Mouse (Mus musculus) lung, embryonic 15.5 days (tissue): Measurements from ENCODE around the gene Vgf. TPM values are rescaled to one million over a fixed set of nuclear protein-coding genes. Genes with fewer than 3 reads are reported as not detected.

Source experiments
- ATAC-seq: fragments of 200-750 bp; cut with Nextera tagmentation; 2 replicates; pipeline ENCODE4 v1.8.0; 2017; ENCODE audit warnings: moderate number of reproducible peaks, borderline replicate concordance; ENCODE audit not compliant: low FRiP score, low TSS enrichment; ENCODE audit errors: extremely low read depth
- H3K27ac ChIP-seq: fragments of 300-500 bp; sonication (generic); 2 replicates; pipeline ENCODE4 v1.5.1; 2015; ENCODE audit warnings: moderate library complexity, mild to moderate bottlenecking, inconsistent platforms
- H3K27me3 ChIP-seq: fragments of 300-500 bp; sonication (generic); 2 replicates; pipeline ENCODE4 v1.6.1; 2015; ENCODE audit warnings: inconsistent platforms
- H3K36me3 ChIP-seq: fragments of 300-500 bp; sonication (generic); 2 replicates; pipeline ENCODE4 v1.6.1; 2015; ENCODE audit warnings: inconsistent platforms
- H3K4me1 ChIP-seq: fragments of 300-500 bp; sonication (generic); 2 replicates; pipeline ENCODE4 v1.6.1; 2015; ENCODE audit warnings: inconsistent platforms
- H3K4me2 ChIP-seq: fragments of 300-500 bp; sonication (generic); 2 replicates; pipeline ENCODE4 v1.6.1; 2015; ENCODE audit warnings: inconsistent platforms, mild to moderate bottlenecking, moderate library complexity
- H3K4me3 ChIP-seq: fragments of 300-500 bp; sonication (generic); 2 replicates; pipeline ENCODE4 v1.5.1; 2015; ENCODE audit warnings: mild to moderate bottlenecking, inconsistent platforms
- H3K9ac ChIP-seq: fragments of 300-500 bp; sonication (generic); 2 replicates; pipeline ENCODE4 v1.6.1; 2015; ENCODE audit warnings: inconsistent platforms
- H3K9me3 ChIP-seq: fragments of 300-500 bp; sonication (generic); 2 replicates; pipeline ENCODE4 v1.6.1; 2016; ENCODE audit warnings: inconsistent platforms
- WGBS: fragments of 180-500 bp; shearing (Covaris S2); methylation state at CpG from one replicate; pipeline ENCODE4 v1.1.7; 2015; 5-methylcytosine and 5-hydroxymethylcytosine counted together
- microRNA counts: library from miRNA; unstranded; fragments of <30 nt; microRNA quantifications from one replicate; lab custom pipeline; 2016
- microRNA-seq: library from miRNA; unstranded; fragments of <30 nt; microRNA quantifications from one replicate; pipeline ENCODE4, GENCODE M21; 2016
- polyA plus RNA-seq: library from polyadenylated mRNA; unstranded; fragments of >200 nt; fragmentation: Nextera tagmentation; extraction: Ambion mirVana; gene quantifications from 2 replicates; pipeline ENCODE4 v1.2.1, GENCODE M21; 2015

Gene Vgf
- polyA plus RNA-seq, 1 experiment from 2014 or later = 0.11 TPM

GRCm38 (mm10) chr5:137074191-137074651 is 48.0 kb downstream of the Vgf start:
- Histone ChIP-seq H3K36me3 (no peaks in the 10 kb centered on the region), H3K27ac (peak overlapping the region; percentile 94), H3K4me3 (no peak overlapping the region), H3K9me3 (no peaks in the 10 kb centered on the region), H3K4me1 (peaks cover 76% of the 10 kb centered on the region), H3K27me3 (no peaks in the 10 kb centered on the region), H3K9ac (no peak overlapping the region), H3K4me2 (no peak overlapping the region)
- WGBS = 17% methylated on average over 6 of the region's 6 CpGs
- ATAC-seq = no peak

- Histone ChIP-seq H3K4me2 (no peak overlapping the region), H3K4me1 (peaks cover 88% of the 10 kb centered on the region), H3K9ac (no peak overlapping the region), H3K27ac (peak overlapping the region; percentile 88), H3K36me3 (no peaks in the 10 kb centered on the region), H3K4me3 (no peak overlapping the region), H3K9me3 (no peaks in the 10 kb centered on the region), H3K27me3 (no peaks in the 10 kb centered on the region)
- no peak for ATAC-seq
- 41% methylated on average over 6 of the region's 6 CpGs for WGBS
Observed at GRCm38 (mm10) chr5:137075726-137076125, 49.5 kb downstream of the Vgf start.

GRCm38 (mm10) chr5:137076191-137076930 is 50.2 kb downstream of the Vgf start:
- ATAC-seq = peak; percentile 36; the same call in 1 of the 2 replicates
- no peaks in the 10 kb centered on the region for H3K9me3 ChIP-seq
- no peaks in the 10 kb centered on the region for H3K36me3 ChIP-seq
- H3K4me1 ChIP-seq = peaks cover 89% of the 10 kb centered on the region
- 25% methylated on average over 11 of the region's 12 CpGs for WGBS
- no peak overlapping the region; the same call in 1 of the 2 replicates for H3K4me2 ChIP-seq
- H3K27ac ChIP-seq = peak overlapping the region; percentile 88
- H3K9ac ChIP-seq = no peak overlapping the region
- H3K27me3 ChIP-seq = no peaks in the 10 kb centered on the region
- no peak overlapping the region for H3K4me3 ChIP-seq

- Histone ChIP-seq H3K9me3 (no peaks in the 10 kb centered on the region), H3K27ac (peak overlapping the region; percentile 88), H3K4me1 (peaks cover 81% of the 10 kb centered on the region), H3K36me3 (no peaks in the 10 kb centered on the region), H3K27me3 (no peaks in the 10 kb centered on the region), H3K9ac (no peak overlapping the region), H3K4me2 (no peak overlapping the region), H3K4me3 (no peak overlapping the region)
- WGBS = 74% methylated on average over 7 of the region's 7 CpGs
- no peak for ATAC-seq
Observed at GRCm38 (mm10) chr5:137077187-137077586, 51.0 kb downstream of the Vgf start.

GRCm38 (mm10) chr5:137078041-137078440 is 51.8 kb downstream of the Vgf start:
- Histone ChIP-seq H3K4me2 (no peak overlapping the region), H3K9me3 (no peaks in the 10 kb centered on the region), H3K27ac (peak overlapping the region; percentile 85), H3K4me1 (peaks cover 73% of the 10 kb centered on the region), H3K4me3 (no peak overlapping the region), H3K36me3 (no peaks in the 10 kb centered on the region), H3K27me3 (no peaks in the 10 kb centered on the region), H3K9ac (no peak overlapping the region)
- WGBS = 23% methylated on average over 14 of the region's 14 CpGs
- ATAC-seq = peak; percentile 15; the same call in 1 of the 2 replicates

GRCm38 (mm10) chr5:137078616-137079015 is 52.4 kb downstream of the Vgf start:
- H3K9ac ChIP-seq = no peak overlapping the region
- no peak overlapping the region for H3K4me3 ChIP-seq
- H3K36me3 ChIP-seq = no peaks in the 10 kb centered on the region
- 8% methylated on average over 6 of the region's 6 CpGs for WGBS
- no peaks in the 10 kb centered on the region for H3K9me3 ChIP-seq
- H3K4me2 ChIP-seq = no peak overlapping the region
- no peaks in the 10 kb centered on the region for H3K27me3 ChIP-seq
- peaks cover 68% of the 10 kb centered on the region for H3K4me1 ChIP-seq
- peak overlapping the region; percentile 85 for H3K27ac ChIP-seq
- ATAC-seq = no peak

- H3K36me3 ChIP-seq = no peaks in the 10 kb centered on the region
- H3K4me3 ChIP-seq = no peak overlapping the region
- peaks cover 55% of the 10 kb centered on the region for H3K4me1 ChIP-seq
- 22% methylated on average over 5 of the region's 5 CpGs for WGBS
- no peaks in the 10 kb centered on the region for H3K9me3 ChIP-seq
- peak overlapping the region; percentile 85 for H3K27ac ChIP-seq
- H3K4me2 ChIP-seq = no peak overlapping the region
- H3K27me3 ChIP-seq = no peaks in the 10 kb centered on the region
- H3K9ac ChIP-seq = no peak overlapping the region
- ATAC-seq = peak; percentile 68; the same call in 1 of the 2 replicates
Observed at GRCm38 (mm10) chr5:137079849-137080248, 53.7 kb downstream of the Vgf start.

MicroRNA genes within 50 kb of the gene (microRNA counts, 519-probe panel; counts per million panel counts)
- microRNA mmu-miR-702 (lab: Ali Mortazavi, UCI) = 19.7 counts per million

Small RNA genes within 50 kb of the gene (microRNA-seq; reads per million reads assigned to microRNA genes)
- gene Mir702 = 27.8 reads per million, percentile 39 among the genes with 10 or more reads in this experiment

Other genes with a start within 250 kb of the Vgf start
- gene Col26a1, start 143.2 kb upstream of the Vgf start, polyA plus RNA-seq = 12.1 and 13.5 TPM in 2 replicates
- 84.6 and 87.1 TPM in 2 replicates for gene Ift22, start 118.2 kb upstream of the Vgf start, polyA plus RNA-seq
- gene Fis1, start 73.1 kb upstream of the Vgf start, polyA plus RNA-seq = 291 and 292 TPM in 2 replicates
- 4.7 and 5.1 TPM in 2 replicates for gene Cldn15, start 59.8 kb upstream of the Vgf start, polyA plus RNA-seq
- 55.9 and 58.9 TPM in 2 replicates for gene Plod3, start 39.4 kb upstream of the Vgf start, polyA plus RNA-seq
- 101 and 102 TPM in 2 replicates for gene Znhit1, start 38.4 kb upstream of the Vgf start, polyA plus RNA-seq
- gene Ap1s1, start 19.7 kb downstream of the Vgf start, polyA plus RNA-seq = 202 and 206 TPM in 2 replicates
- gene Serpine1, start 45.9 kb downstream of the Vgf start, polyA plus RNA-seq = 0.86 TPM in 2 replicates
- gene Trim56, start 89.8 kb downstream of the Vgf start, polyA plus RNA-seq = 9.8 and 10.5 TPM in 2 replicates
- not detected in 2 replicates for gene Muc3, start 122.9 kb downstream of the Vgf start, polyA plus RNA-seq
- gene Muc3a, start 186.0 kb downstream of the Vgf start, polyA plus RNA-seq = 0.20 TPM in 1 of 2 replicates, not detected in the other